Mouse (Mus musculus) CD4-positive, CD25-positive, alpha-beta regulatory T cell, adult 9 weeks (primary cell): ENCODE data around the gene Togaram1. TPM values are rescaled to one million over a fixed set of nuclear protein-coding genes. Genes with fewer than 3 reads are reported as not detected.

Experiments used
- polyA plus RNA-seq: library from polyadenylated mRNA; unstranded; fragments of 100-300 nt; shearing (Covaris generic); gene quantifications from one replicate; pipeline ENCODE4 v1.2.1, GENCODE M21; 2017

Gene Togaram1
- 44.6 TPM for polyA plus RNA-seq

DNA sequence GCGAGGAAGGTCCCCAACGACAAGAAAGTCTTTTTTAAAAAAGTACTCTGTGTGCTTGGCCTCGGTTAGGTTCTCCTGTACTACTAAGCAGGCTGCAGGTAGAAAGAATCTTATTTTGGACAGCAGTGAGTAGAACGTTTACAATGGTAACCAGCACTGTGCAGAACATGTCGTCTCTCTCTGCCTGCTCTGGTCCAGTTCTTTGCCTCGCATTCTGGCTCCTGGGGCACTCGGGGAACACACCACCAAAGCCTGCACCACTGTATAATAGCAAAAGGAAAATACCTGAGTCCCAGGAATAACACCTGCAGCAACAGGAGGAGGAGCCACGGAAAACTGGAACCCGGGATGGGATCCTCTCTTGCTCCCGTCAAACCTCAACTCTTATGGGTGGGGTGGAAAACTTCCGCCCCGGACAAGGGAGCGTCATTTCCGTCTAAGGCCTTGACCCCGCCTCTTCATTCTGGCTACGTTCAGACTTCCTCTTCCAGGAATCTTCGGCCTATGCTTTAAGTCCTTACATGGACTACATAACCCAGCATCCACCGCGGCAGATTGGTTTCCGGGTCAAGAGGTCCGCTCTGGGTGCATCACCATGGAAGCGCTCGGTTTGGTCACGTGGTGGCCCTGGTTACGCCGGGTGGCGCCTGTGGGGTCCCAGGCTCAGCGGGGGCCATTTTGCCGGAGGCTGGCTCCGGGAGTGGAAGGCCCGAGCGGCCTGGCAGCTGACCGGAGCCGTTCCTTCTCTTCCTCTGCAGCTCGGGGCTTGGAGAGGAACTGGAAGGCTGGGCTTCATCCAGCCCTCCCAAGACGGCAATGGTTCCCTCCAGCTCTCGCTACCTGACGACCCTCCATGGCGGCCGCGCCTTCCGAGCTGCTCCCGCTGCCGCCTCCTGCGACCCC lies at the start of gene Togaram1, which contains the start of gene Klhl28:
Gene Togaram1, plus strand, starts transcription at position 681 of the 903 bp plus-strand sequence.
Gene Klhl28, minus strand, starts transcription at position 411 of the 903 bp plus-strand sequence.

DNA sequence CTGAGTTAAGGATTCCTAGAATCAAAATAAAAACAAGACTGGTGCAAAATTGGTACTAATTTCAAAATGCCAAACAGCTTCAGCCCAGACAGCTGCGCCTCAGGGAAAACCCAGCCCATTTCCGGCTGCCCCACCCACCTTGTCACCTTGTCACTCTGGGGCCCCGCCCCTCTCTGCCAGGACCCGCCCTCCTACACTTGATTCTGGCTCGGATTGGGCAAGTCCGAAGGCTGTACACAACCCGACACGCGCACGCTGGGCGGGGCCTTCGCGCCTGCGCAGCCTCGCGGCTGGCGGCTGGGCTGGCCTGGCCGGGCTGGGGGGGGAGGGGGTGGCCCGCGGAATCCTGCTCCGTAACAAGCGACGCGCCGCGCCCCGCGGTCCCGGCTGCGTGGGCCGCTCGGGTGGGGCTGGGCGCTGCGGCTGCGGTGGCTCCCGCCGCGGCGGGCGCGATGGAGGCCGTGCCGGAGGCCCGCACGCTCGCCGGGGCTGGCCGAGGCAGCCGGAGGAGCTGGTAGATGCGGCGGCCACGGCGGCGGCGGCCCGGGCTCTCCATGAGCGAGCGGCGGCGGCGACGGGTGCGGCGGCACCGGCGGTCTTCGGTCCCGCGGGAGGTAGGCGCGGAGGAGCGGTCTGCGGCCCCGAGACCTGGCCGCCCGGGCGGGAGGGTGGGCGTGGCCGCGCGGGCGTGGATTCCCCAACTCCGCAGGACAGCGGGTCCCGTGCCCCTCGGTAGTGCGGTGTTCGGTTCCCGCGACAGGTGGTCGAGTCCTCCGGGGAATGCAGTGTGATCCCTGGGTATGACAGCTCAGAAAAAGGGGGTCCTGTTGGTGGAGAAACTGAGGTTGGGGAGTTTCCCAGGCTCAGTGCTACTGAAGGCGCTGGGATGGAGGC lies 47.8 kb upstream of the Togaram1 start, which contains the start of gene Gm527:
Gene Gm527, plus strand, starts transcription at position 329 of the 894 bp plus-strand sequence.

DNA sequence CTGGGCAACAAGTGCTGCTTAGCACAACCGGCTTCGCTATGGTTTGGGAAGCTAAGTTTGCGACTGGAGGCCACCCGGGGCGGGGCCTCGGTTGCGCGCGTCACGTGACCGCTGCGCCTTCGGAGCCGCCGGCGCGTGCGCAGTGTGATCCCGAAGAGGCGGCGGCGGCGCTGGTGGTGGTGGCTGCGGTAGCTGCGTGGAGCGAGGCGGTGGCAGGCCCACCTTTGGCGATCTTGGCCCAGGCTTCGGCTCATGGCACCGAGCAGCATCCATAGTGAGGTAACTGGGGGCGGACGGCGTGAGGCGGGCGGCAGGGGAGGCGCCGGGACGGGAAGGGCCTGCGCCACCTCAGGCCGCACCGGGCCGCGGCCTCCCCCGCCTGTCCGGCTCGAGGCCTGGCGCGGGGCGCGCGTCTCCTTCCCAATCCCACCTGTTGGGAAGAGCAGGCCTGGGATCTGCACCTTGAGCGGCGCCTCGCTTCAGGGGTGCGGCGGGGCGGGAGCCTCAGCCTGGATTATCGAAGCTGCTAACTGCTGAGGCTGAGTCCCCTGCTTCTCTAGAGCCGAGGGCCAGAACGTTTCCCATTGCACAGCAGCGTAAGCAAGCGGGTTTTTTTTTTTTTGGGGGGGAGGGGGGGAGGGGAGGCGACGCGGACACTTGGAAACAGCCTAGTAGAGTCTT lies 70.7 kb downstream of the Togaram1 start, which contains the start of gene Prpf39:
Gene Prpf39, plus strand, starts transcription at position 144 of the 681 bp plus-strand sequence.

Other genes starting within 250 kb of the Togaram1 start
- gene Gm527, start 47.9 kb upstream of the Togaram1 start, polyA plus RNA-seq: 0.41 TPM
- gene Klhl28, start 270 bp upstream of the Togaram1 start, polyA plus RNA-seq: 31.0 TPM
- 124 TPM for gene Prpf39, start 70.5 kb downstream of the Togaram1 start, polyA plus RNA-seq
- 262 TPM for gene Fkbp3, start 108.2 kb downstream of the Togaram1 start, polyA plus RNA-seq
- 4.6 TPM for gene Fancm, start 109.8 kb downstream of the Togaram1 start, polyA plus RNA-seq
- gene Mis18bp1, start 206.8 kb downstream of the Togaram1 start, polyA plus RNA-seq: 1.9 TPM